Mouse (Mus musculus) hindbrain, embryonic 12.5 days (tissue): ENCODE results near the gene Nans. TPM values are rescaled to one million over a fixed set of nuclear protein-coding genes. Genes with fewer than 3 reads are reported as not detected.

Source experiments
- ATAC-seq: fragments of 200-750 bp; cut with Nextera tagmentation; 2 replicates; pipeline ENCODE4 v1.8.0; 2017; ENCODE audit warnings: moderate TSS enrichment; ENCODE audit not compliant: low FRiP score
- H3K27ac ChIP-seq: fragments of 300-500 bp; sonication (generic); 2 replicates; pipeline ENCODE4 v1.5.1; 2016; ENCODE audit warnings: mild to moderate bottlenecking
- H3K27me3 ChIP-seq: fragments of 300-500 bp; sonication (generic); 2 replicates; pipeline ENCODE4 v1.6.1; 2016; ENCODE audit warnings: mild to moderate bottlenecking
- H3K36me3 ChIP-seq: fragments of 300-500 bp; sonication (generic); 2 replicates; pipeline ENCODE4 v1.6.1; 2016; ENCODE audit warnings: mild to moderate bottlenecking
- H3K4me1 ChIP-seq: fragments of 300-500 bp; sonication (generic); 2 replicates; pipeline ENCODE4 v1.6.1; 2016
- H3K4me2 ChIP-seq: fragments of 300-500 bp; sonication (generic); replicated peaks from 2 replicates; pipeline ENCODE4 v1.6.1; 2016; ENCODE audit warnings: mild to moderate bottlenecking
- H3K4me3 ChIP-seq: fragments of 300-500 bp; sonication (generic); 2 replicates; pipeline ENCODE4 v1.5.1; 2016; ENCODE audit warnings: mild to moderate bottlenecking
- H3K9ac ChIP-seq: fragments of 300-500 bp; sonication (generic); 2 replicates; pipeline ENCODE4 v1.6.1; 2016; ENCODE audit warnings: mild to moderate bottlenecking, moderate library complexity
- H3K9me3 ChIP-seq: fragments of 300-500 bp; sonication (generic); replicated peaks from 2 replicates; pipeline ENCODE4 v1.6.1; 2016; ENCODE audit warnings: mild to moderate bottlenecking
- WGBS: fragments of 180-500 bp; shearing (Covaris S2); methylation state at CpG from one replicate; pipeline ENCODE4 v1.1.7; 2016; 5-methylcytosine and 5-hydroxymethylcytosine counted together
- polyA plus RNA-seq: library from polyadenylated mRNA; unstranded; fragments of >200 nt; fragmentation: Nextera tagmentation; extraction: Ambion mirVana; gene quantifications from 2 replicates; pipeline ENCODE4 v1.2.1, GENCODE M21; 2016

The Nans gene
- polyA plus RNA-seq, 1 experiment from 2014 or later = 76.5 TPM

GRCm38 (mm10) chr4:46493071-46493470, 4.0 kb downstream of the Nans start:
- H3K36me3 ChIP-seq = peaks cover 37% of the 10 kb centered on the region
- H3K4me1 ChIP-seq = peaks cover 6% of the 10 kb centered on the region
- H3K9me3 ChIP-seq = no peaks in the 10 kb centered on the region

DNA sequence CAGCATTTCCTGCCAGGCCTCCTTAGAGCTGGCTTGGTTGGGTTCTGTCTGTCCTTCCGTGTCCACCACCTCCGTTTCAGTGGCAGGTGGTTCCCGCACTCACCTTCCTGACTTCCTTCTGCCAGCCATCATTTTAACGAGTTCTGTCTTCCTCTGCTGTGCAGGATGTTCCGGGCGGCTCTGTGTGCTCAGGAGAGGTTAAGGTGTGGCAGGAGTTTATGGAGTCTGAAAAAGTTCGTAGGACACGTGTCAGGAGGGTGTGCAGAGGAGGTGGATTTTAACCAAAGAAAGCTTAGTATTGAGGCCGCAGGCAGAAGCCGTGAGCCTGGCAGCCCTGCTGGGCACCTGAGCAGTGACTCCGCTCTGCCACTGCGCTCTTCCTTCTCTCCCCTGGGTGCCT, 6.5 kb downstream of the Nans start:
- Histone ChIP-seq H3K36me3 (peaks cover 44% of the 10 kb centered on the region), H3K27ac (no peak overlapping the region), H3K9ac (0 out of 2 replicates have a peak overlapping the region, but pooled peaks have one; percentile 11), H3K4me2 (no peak overlapping the region), H3K27me3 (peaks cover 5% of the 10 kb centered on the region; the same call in 1 of the 2 replicates), H3K4me1 (no peaks in the 10 kb centered on the region), H3K4me3 (no peak overlapping the region), H3K9me3 (no peaks in the 10 kb centered on the region)
- no peak for ATAC-seq
- WGBS = 89% methylated on average over 12 of the region's 12 CpGs

More at GRCm38 (mm10) chr4:46493071-46493470, 4.0 kb downstream of the Nans start:
- no peak overlapping the region for H3K27ac ChIP-seq
- WGBS = 98% methylated on average over 6 of the region's 6 CpGs
- H3K4me2 ChIP-seq = no peak overlapping the region
- H3K4me3 ChIP-seq = no peak overlapping the region
- H3K9ac ChIP-seq = no peak overlapping the region
- H3K27me3 ChIP-seq = no peaks in the 10 kb centered on the region
- ATAC-seq = no peak

DNA sequence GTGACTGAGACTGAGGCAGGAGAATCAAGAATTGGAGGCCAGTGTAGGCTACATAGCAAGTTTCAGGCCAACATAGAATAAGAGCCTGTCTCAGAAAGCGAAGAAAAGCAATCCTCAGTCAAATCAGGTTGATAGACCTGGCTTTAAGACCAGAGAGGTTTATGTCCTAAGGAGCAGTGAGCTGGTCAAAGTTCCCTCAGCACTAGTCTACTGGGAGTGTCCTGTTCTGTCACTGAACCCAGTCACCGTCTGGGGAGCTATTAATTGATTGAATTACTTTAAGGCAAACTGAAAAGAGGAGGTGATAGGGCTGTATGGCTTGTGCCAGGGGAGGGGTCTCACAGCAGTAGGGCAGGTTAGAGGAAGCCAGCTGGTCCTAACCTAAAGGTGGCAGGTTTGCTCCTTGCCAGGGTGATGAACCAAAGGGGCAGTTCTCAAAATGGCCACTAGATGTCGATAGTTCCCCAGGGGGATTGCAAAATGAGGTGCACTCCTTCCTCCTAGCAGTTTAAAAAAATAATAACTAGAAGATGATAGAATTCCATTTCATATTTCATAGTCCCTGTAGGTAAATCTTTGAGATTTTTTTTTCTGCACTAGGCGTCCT, 8.3 kb downstream of the Nans start:
- Histone ChIP-seq H3K4me3 (no peak overlapping the region), H3K27ac (no peak overlapping the region), H3K4me1 (no peaks in the 10 kb centered on the region), H3K4me2 (no peak overlapping the region), H3K9ac (no peak overlapping the region), H3K9me3 (no peaks in the 10 kb centered on the region), H3K36me3 (peaks cover 55% of the 10 kb centered on the region), H3K27me3 (peaks cover 15% of the 10 kb centered on the region)
- no peak for ATAC-seq
- WGBS = 50% methylated on average over 4 of the region's 4 CpGs

DNA sequence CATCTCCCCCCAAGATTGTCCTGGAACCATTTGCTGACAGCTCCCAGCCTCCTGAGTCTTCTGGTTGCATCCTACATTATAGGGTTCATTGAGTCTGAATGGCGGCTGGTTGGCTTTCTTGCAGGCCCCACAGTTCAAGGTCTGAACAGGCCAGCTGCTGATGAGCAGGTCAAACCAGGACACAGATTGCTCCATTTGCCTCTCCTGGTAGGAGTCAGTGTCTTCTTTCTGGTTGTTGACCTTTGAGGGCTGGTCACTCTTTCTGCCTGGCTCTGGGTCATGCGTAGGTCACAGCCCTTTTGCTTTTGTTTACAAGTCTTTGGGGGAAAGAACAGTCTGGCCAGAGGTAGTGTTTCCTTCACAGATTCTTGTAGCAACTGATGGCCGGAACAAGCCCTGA, 9.5 kb downstream of the Nans start:
- Histone ChIP-seq H3K4me1 (peaks cover 4% of the 10 kb centered on the region; the same call in 1 of the 2 replicates), H3K27me3 (peaks cover 15% of the 10 kb centered on the region), H3K9me3 (no peaks in the 10 kb centered on the region), H3K36me3 (peaks cover 52% of the 10 kb centered on the region), H3K9ac (no peak overlapping the region), H3K4me2 (no peak overlapping the region), H3K27ac (no peak overlapping the region), H3K4me3 (no peak overlapping the region)
- no peak for ATAC-seq
- 44% methylated on average over 3 of the region's 3 CpGs for WGBS

DNA sequence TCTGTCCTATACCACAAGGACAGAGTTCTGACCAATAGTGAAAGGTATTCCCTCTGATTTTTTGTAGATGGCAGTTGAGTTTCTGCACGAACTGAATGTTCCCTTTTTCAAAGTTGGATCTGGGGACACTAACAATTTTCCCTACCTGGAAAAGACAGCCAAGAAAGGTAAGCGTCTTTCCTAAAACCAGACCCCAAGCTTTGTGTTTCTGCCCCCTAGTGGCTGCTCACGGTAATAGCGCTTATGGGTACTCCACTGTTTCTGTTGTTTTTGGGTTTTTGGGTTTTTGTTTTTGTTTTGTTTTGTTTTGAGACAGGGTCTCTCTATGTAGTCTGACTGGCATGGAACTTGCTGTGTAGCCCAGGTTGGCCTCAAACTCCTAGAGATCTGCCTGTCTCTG, 9.9 kb downstream of the Nans start:
- H3K4me3 ChIP-seq = no peak overlapping the region
- ATAC-seq = no peak
- WGBS = 18% methylated on average over 4 of the region's 4 CpGs
- no peak overlapping the region for H3K4me2 ChIP-seq
- peaks cover 4% of the 10 kb centered on the region; the same call in 1 of the 2 replicates for H3K4me1 ChIP-seq
- no peak overlapping the region for H3K27ac ChIP-seq
- H3K9ac ChIP-seq = no peak overlapping the region
- peaks cover 50% of the 10 kb centered on the region for H3K36me3 ChIP-seq
- peaks cover 15% of the 10 kb centered on the region for H3K27me3 ChIP-seq
- H3K9me3 ChIP-seq = no peaks in the 10 kb centered on the region

DNA sequence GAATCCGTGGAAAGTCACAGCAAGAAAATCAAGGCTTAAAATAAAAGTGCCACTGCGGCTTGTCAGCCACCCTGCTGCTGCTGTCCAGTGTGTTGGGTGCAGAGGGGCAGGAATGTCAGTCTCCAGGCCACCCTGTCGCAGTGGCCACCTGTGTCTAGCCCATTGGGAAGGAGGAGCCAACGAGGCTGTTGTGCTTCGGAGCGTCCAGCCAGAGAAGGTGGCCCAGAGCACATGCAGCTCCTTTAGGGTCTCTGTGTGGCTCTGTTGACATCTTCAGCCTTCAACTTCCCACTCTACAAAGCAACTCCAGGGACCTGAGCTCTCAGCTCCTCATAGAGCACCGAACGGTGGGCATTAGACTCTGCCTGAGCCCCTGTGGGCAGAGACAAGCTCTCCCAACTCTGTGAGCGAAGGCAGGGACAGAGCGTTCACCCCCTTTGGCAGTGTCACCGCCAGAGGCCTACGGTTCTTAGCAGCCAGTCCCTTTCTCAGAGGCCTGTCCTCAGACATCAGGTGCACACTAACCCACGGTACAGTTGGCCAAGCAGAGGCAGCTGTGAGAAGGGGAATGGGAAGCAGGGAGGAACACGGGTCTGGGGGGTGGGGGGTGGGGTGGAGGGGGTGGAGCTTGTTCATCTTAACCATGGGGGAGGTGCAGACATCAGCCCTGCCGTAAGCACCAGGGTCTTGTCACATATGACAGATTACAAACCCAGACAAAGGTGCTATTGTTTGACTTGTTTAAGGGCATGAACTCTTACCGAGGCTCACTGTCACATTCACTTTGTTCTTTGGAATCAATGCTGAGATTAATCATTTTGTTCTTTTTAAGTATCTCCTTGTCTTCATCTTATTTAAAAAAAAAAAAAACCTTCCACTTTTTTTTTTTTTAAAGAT, 13.8 kb downstream of the Nans start:
- no peak for ATAC-seq
- no peak overlapping the region for H3K27ac ChIP-seq
- no peak overlapping the region for H3K9ac ChIP-seq
- 61% methylated on average over 16 of the region's 16 CpGs for WGBS
- H3K27me3 ChIP-seq = peaks cover 33% of the 10 kb centered on the region
- no peak overlapping the region for H3K4me3 ChIP-seq
- H3K9me3 ChIP-seq = no peaks in the 10 kb centered on the region
- peaks cover 11% of the 10 kb centered on the region; the same call in 1 of the 2 replicates for H3K4me1 ChIP-seq
- H3K36me3 ChIP-seq = peaks cover 32% of the 10 kb centered on the region
- H3K4me2 ChIP-seq = no peak overlapping the region

- no peaks in the 10 kb centered on the region for H3K9me3 ChIP-seq
- WGBS = 72% methylated on average over 3 of the region's 3 CpGs
- H3K4me1 ChIP-seq = peaks cover 11% of the 10 kb centered on the region; the same call in 1 of the 2 replicates
- H3K27me3 ChIP-seq = peaks cover 33% of the 10 kb centered on the region
- H3K4me2 ChIP-seq = no peak overlapping the region
- no peak for ATAC-seq
- no peak overlapping the region for H3K4me3 ChIP-seq
- peaks cover 32% of the 10 kb centered on the region for H3K36me3 ChIP-seq
- no peak overlapping the region for H3K9ac ChIP-seq
- no peak overlapping the region for H3K27ac ChIP-seq
These were observed 14.8 kb downstream of the Nans start for GRCm38 (mm10) chr4:46503881-46504280.

DNA sequence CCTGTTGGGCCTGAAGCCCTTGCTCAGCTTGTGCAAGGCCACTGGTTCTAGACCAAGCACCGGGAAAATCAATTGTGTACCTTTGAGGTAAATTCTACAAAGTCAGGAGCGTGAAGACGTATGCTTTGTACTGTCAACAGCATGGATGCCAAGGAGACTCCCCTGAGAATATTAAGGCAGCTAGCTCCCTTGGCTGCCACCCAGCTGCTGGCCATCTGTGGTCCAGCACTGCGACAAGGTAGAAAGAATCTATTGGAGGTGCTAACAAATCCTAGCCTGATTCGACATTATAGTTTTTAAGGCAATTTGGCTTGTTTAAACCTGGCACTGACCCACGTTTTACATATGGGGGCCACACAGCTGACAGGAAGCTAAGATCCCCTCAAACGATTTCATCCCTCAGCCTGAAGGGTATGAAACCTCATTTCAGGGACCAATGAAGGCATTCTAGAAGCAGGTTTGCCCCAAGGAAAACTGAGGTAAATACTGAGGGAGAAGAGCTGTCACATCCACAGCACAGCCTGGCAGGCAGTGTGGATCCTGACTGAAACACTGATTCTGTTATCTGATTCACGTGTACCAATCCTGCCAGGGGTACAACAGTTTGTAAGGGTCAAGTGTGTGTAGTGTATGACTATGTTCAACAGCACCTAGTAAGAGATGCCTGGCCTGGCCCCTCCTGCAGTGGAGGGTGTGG, 16.5 kb downstream of the Nans start:
- WGBS = 62% methylated on average over 8 of the region's 8 CpGs
- H3K36me3 ChIP-seq = peaks cover 25% of the 10 kb centered on the region
- H3K9me3 ChIP-seq = no peaks in the 10 kb centered on the region
- H3K27ac ChIP-seq = no peak overlapping the region
- H3K9ac ChIP-seq = no peak overlapping the region
- H3K4me1 ChIP-seq = peaks cover 11% of the 10 kb centered on the region; the same call in 1 of the 2 replicates
- H3K4me2 ChIP-seq = no peak overlapping the region
- ATAC-seq = no peak
- H3K4me3 ChIP-seq = no peak overlapping the region
- peaks cover 28% of the 10 kb centered on the region for H3K27me3 ChIP-seq

DNA sequence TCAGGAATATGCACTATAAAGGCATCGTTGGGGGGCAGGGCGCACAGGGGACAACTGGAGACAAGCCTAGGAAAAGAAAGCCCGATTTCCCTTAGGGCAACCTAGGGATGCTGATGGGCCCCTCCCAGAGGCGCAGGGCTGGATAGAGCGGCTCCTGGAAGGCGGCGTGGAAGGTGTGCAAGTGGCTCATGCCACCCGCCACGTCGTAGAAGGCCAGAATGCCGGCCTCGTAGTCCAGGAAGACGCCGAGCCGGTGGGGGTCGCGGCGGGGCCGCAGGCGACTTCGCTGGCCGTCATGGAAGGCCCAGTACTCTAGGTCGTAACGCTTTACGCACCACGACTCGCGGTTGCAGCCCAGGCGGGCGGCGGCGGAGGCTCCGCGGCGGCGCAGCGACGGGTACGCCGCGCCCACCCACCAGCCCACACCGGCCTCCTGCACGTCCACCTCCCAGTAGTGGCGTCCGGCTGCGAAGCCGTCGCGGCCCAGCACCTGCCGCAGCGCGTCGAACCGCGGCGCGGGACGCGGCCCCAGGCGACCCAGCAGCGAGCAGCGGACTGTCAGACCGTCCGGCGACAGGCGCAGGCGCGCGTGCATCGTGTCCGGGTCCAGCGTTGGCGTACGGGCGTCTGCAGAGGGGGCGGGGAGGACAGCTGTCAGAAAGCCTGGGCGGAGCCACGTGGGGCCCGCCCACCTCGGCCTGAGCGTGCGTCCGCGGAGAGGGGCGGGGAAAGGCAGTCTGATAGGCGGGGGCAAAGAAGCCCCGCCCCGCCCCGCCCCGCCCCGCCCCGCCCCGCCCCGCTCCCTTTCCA, 18.0 kb downstream of the Nans start:
- Histone ChIP-seq H3K4me2 (peak overlapping the region; percentile 85), H3K27me3 (peaks cover 18% of the 10 kb centered on the region), H3K4me1 (peaks cover 11% of the 10 kb centered on the region; the same call in 1 of the 2 replicates), H3K36me3 (peaks cover 13% of the 10 kb centered on the region), H3K9ac (peak overlapping the region; percentile 70), H3K9me3 (no peaks in the 10 kb centered on the region), H3K4me3 (peak overlapping the region; percentile 67), H3K27ac (peak overlapping the region; percentile 66; the same call in 1 of the 2 replicates)
- under 1% methylated on average over 94 of the region's 94 CpGs for WGBS
- peak; percentile 96 for ATAC-seq

DNA sequence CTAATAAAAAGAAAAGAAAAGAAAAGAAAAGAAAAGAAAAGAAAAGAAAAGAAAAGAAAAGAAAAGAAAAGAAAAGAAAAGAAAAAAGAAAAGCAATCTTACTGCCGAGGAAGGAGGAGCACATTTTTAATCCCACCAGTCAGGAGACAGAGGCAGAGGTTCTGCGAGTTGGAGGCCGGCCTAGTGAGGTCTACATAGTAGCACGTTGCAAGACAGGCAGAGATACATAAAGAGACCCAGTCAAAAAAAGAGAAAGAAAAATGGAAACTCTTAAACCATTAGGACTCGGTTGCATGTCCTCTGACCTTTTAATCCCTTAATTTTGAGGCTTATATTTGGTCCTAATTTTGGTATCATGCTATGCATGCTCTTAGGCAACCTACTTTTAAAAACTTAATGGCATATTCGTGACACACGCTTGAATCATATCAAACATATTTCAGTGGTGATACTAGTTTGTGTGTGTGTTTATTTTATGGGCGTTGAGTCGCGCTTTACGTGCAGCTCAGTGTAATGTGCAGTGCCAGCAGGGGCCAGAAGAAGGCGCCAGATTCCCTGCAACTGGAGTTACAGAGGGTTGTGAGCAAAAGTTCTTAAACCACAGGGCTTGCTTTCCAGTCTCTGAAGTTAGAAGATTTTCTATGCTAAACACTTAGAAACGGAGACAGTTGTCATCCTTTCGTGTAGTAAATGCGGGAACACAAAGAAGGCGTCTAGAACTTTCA, 18.9 kb downstream of the Nans start:
- WGBS = 11% methylated on average over 16 of the region's 16 CpGs
- peaks cover 6% of the 10 kb centered on the region; the same call in 1 of the 2 replicates for H3K4me1 ChIP-seq
- peaks cover 5% of the 10 kb centered on the region; the same call in 1 of the 2 replicates for H3K36me3 ChIP-seq
- H3K4me3 ChIP-seq = peak overlapping the region; percentile 67; the same call in 1 of the 2 replicates
- H3K9me3 ChIP-seq = no peaks in the 10 kb centered on the region
- peak overlapping the region; percentile 85 for H3K4me2 ChIP-seq
- peak; percentile 43; the same call in 1 of the 2 replicates for ATAC-seq
- no peak overlapping the region for H3K9ac ChIP-seq
- peaks cover 18% of the 10 kb centered on the region for H3K27me3 ChIP-seq
- H3K27ac ChIP-seq = no peak overlapping the region

DNA sequence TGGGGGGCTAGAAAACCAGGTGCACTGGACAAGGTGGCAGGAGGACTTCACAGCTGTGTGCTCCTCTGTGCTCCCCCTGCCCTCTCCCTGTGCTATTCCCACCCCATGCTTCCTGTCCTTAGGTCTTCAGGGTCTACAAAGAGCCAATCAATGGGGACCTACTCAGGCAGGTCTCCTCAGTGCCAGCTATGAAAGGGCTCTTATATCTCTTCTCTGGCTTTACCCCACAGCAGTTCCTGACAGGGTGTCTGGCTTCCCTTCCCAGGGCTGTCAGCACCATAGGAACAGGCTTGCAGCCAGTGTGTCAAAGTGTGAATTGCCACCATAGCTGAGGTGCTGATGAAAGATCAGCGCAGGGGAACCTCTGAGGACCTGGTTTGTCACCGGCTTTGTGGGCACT, 31.4 kb downstream of the Nans start:
- Histone ChIP-seq H3K4me3 (no peak overlapping the region), H3K27me3 (0 out of 2 replicates have a peak, but pooled peaks cover 5% of the 10 kb centered on the region), H3K9ac (no peak overlapping the region), H3K4me2 (no peak overlapping the region), H3K36me3 (no peaks in the 10 kb centered on the region), H3K9me3 (no peaks in the 10 kb centered on the region), H3K4me1 (no peaks in the 10 kb centered on the region), H3K27ac (no peak overlapping the region)
- ATAC-seq = no peak
- WGBS = 82% methylated on average over 2 of the region's 2 CpGs
